Mouse (Mus musculus) heart, postnatal 10 days (tissue): ENCODE results near the gene Bicral. TPM values are rescaled to one million over a fixed set of nuclear protein-coding genes. Genes with fewer than 3 reads are reported as not detected.
A peak's percentile ranks its signal among the peaks of the same experiment; 100 is the strongest.
"Not testable (repeated sequence)": the region's sequence is repeated elsewhere in the genome, so short reads cannot be mapped to it uniquely, and the experiment has no call there.

Experiments used
- DNase-seq, 2 experiments: peaks; one replicate each; pipeline ENCODE4 v3.0.0; 2021
- intact Hi-C: fragments of 180-260 bp; cut with DNase I; formaldehyde crosslinking; loops from one replicate; pipeline ENCODE4 v1.15.1; 2025
- total RNA-seq, 2 experiments: library from RNA; stranded (reverse); gene quantifications; 2 replicates each; pipeline ENCODE4 v1.2.3; 2021

Gene Bicral
- total RNA-seq, 2 experiments from 2014 or later, result 12.7 to 15.4 TPM

DNA sequence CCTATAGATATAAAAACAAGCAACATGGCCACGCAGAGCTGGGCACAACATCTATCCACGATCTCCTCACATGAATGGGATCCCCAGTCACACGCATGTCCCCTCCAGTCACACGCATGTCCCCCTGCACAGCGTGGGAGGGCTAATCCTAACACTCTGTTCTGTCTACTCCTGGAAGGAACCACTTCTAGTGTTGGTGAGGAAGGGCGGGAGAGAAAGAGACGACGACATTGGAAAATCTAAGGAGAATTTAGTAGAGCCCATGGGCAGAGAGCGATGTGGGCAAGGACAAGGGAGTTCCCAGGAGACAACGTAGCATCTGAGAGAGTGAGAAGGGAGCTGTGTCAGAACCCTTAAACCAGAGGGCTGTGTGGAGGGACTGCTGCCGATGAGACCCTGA is 87.7 kb downstream of the Bicral start:
- DNase-seq, result no peak
- intact Hi-C loops, result no loop called here

DNA sequence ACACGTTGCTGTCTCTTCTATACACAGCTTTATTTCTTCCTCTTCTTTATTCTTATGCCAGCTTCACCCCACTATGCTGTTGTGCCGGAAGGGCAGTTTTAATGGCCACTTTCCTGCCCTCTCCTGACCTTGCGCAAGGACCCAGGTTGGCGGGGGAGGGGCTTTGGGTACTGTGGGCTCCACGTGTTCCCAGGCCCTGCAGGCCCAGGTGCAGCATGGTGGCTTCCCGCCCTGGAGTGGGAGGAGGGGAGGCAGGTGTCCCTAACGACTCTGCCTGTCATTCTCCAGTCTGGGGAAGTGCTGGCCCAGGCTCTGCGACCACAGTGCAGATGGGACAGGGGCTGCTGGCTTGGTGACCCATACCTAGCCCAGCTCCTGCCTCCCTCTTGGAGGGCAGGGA is 90.4 kb downstream of the Bicral start:
- no peak for DNase-seq
- intact Hi-C loops, result no loop called here

DNA sequence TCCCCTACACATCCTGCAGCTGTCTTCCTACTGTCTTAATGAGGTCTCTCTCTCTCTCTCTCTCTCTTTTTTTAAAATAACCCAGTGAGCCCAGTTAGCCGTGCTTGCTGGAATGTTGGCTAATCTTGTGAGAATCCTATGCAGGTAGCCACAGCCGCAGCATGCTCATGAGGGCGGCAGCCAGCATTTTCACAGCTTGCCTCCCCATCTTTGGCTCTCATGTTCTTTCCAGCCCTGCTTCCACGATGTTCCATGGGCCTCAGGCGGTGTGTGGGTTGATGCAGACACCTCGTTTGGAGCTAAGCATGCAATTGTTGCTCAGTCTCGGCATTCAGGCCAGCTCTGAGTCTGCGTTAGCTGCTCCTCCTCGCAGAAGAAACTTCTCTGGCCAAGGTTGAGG is 93.4 kb downstream of the Bicral start:
- DNase-seq, intact Hi-C loops: not testable (repeated sequence)

- intact Hi-C loops, result no loop called here
- no peak for DNase-seq
Measured at GRCm38 (mm10) chr17:46763544-46763943, 94.7 kb downstream of the Bicral start, which contains the start of gene Ptcra. Gene Ptcra, minus strand, starts transcription at chr17:46763712.

GRCm38 (mm10) chr17:46758753-46759152 is 99.5 kb downstream of the Bicral start:
- intact Hi-C loops, result no loop called here
- DNase-seq, result no peak

DNA sequence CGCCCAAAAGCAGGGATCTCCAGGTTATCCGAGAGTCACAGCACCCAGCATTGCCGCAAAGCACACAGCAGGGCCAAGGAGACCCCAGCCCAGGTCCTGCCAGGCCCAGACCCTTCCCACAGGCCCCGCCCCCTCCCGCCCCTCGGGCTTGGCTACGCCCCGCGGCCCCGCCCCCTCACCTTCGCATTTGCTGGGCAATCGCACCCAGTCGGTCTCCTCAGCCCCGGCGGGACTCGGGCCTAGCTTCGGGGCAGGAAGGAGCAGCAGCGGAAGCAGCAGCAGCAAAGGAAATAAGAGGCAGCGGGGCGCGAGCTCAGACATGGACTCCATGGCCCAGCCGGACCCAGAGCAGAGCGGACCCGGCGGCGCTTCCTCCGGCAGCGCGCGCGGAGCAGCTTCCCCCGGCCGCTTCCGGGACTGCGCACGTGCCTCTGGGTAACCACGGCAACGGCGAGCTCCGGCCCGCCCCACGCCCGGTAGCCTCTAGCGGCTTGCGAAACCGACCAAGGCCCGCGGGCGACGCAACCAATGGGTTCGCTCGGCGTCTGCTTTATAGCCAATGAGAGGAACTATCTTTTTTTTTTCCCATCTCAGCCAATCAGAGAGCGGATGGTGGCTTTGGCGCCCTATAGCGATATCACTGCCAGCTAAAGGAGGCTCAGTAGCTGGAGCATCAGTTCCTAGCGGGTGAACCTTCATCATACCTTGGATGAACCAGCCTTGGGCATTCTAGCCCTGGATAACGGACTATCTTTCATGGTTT is 106.3 kb downstream of the Bicral start, which contains the start of gene Cnpy3:
TSS of gene Cnpy3 (minus strand) at position 421 of the 763 bp plus-strand sequence.
- intact Hi-C loops, result no loop called here
- peak; percentile 98 for DNase-seq

GRCm38 (mm10) chr17:46751056-46751793 is 107.1 kb downstream of the Bicral start:
- no peak for DNase-seq
- intact Hi-C loops, result no loop called here

DNA sequence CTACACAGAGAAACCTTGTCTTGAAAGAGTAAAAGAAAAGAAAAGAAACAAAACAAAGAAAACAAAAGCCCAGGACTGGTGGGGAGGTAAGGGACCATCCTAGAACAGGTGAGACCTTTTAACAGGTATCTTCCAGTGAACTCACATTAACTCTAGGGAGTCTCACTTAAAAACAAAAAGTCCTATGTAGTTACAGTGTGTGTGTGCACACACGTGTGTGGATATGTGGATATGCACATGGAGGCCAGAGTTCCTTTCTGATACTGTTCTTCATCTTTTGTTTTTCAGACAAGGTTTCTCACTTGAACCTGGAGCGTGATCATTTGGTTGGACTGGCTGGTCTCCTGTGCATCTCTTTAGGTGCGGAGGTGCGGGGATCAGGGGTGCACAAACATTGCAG is 107.7 kb downstream of the Bicral start:
- intact Hi-C loops, result no loop called here
- DNase-seq, result no peak

- intact Hi-C loops, result no loop called here
- DNase-seq, result no peak
Measured at GRCm38 (mm10) chr17:46749282-46749681, 109.0 kb downstream of the Bicral start.

Other genes with a start within 250 kb of the Bicral start
- 10 to 100 TPM; 19.5 to 22.3 TPM for gene Ptk7, start 229.0 kb downstream of the Bicral start, total RNA-seq
- gene Klc4, start 212.5 kb downstream of the Bicral start, total RNA-seq, result 10 to 100 TPM; 23.8 to 28.2 TPM
- 100 to 1,000 TPM; 117 to 122 TPM for gene Mrpl2, start 212.3 kb downstream of the Bicral start, total RNA-seq
- gene Cul7, start 208.1 kb downstream of the Bicral start, total RNA-seq, result 10 to 100 TPM; 56.1 to 62.2 TPM
- gene Rrp36, start 184.1 kb downstream of the Bicral start, total RNA-seq, result 10 to 100 TPM; 12.9 to 19.0 TPM
- 10 to 100 TPM; 62.3 to 67.2 TPM for gene Mea1, start 179.7 kb downstream of the Bicral start, total RNA-seq
- gene Klhdc3, start 177.6 kb downstream of the Bicral start, total RNA-seq, result 100 to 1,000 TPM; 152 to 160 TPM
- 10 to 100 TPM; 36.5 to 38.5 TPM for gene Ppp2r5d, start 153.4 kb downstream of the Bicral start, total RNA-seq
- gene Pex6, start 147.0 kb downstream of the Bicral start, total RNA-seq, result 10 to 100 TPM; 18.9 to 19.9 TPM
- gene Gnmt, start 129.3 kb downstream of the Bicral start, total RNA-seq, result under 1 TPM; 0.32 to 0.93 TPM
- gene Cnpy3, start 106.3 kb downstream of the Bicral start, total RNA-seq, result 10 to 100 TPM; 23.9 to 25.8 TPM
- not detected for gene Ptcra, start 94.8 kb downstream of the Bicral start, total RNA-seq
- 10 to 100 TPM; 26.8 to 28.2 TPM for gene 2310039H08Rik, start 85.8 kb downstream of the Bicral start, total RNA-seq
- gene Rpl7l1, start 75.8 kb downstream of the Bicral start, total RNA-seq, result 10 to 100 TPM; 58.6 to 69.7 TPM
- 10 to 100 TPM; 21.1 to 24.0 TPM for gene Tbcc, start 32.2 kb upstream of the Bicral start, total RNA-seq
- gene Prph2, start 52.0 kb upstream of the Bicral start, total RNA-seq, result not detected
- 10 to 100 TPM; 55.6 to 64.8 TPM for gene Ubr2, start 152.1 kb upstream of the Bicral start, total RNA-seq